Mouse (Mus musculus) CH12.LX (cell line): ENCODE results near the gene Eif3l. TPM values are rescaled to one million over a fixed set of nuclear protein-coding genes. Genes with fewer than 3 reads are reported as not detected.

Experiments
- DNase-seq: peaks from one replicate; pipeline ENCODE4 v3.0.0-alpha.2; 2013; ENCODE audit errors: extremely low read depth
- H3K27ac ChIP-seq: 2 replicates; pipeline ENCODE4 v1.5.1; 2012; ENCODE audit warnings: low read depth, mild to moderate bottlenecking, control low read depth, moderate library complexity; ENCODE audit not compliant: insufficient read depth
- H3K27me3 ChIP-seq: replicated peaks from 2 replicates; pipeline ENCODE3; 2012; ENCODE audit warnings: inconsistent platforms
- H3K36me3 ChIP-seq, 2 experiments: replicated peaks in 1 of 2; 2 replicates each; pipeline versions ENCODE3 to v1.6.1; 2012; ENCODE audit warnings: inconsistent platforms in 1 of 2, low read length in 1 of 2, mild to moderate bottlenecking in 1 of 2, mixed read lengths in 1 of 2, moderate library complexity in 1 of 2; ENCODE audit not compliant: control insufficient read depth in 1 of 2, insufficient read depth in 1 of 2
- H3K4me1 ChIP-seq, 2 experiments: 2 replicates each; pipeline ENCODE4 v1.6.1; 2012; ENCODE audit warnings: inconsistent platforms in 1 of 2, moderate library complexity in 1 of 2; ENCODE audit not compliant: insufficient read depth in 2 of 2, control insufficient read depth in 1 of 2
- H3K4me2 ChIP-seq: 2 replicates; pipeline ENCODE4 v1.6.1; 2012; ENCODE audit warnings: low read depth, mild to moderate bottlenecking, control low read depth; ENCODE audit not compliant: poor library complexity, insufficient read depth, severe bottlenecking
- H3K4me3 ChIP-seq, 3 experiments: fragments of 150-350 bp in 1 of 3; sonication (generic) in 1 of 3; replicated peaks in 1 of 3; 2 replicates each; pipeline versions ENCODE3 to v1.5.1; 2011 to 2012; ENCODE audit warnings: low read depth in 2 of 3, low read length in 2 of 3, mild to moderate bottlenecking in 2 of 3, moderate library complexity in 2 of 3, control low read depth in 1 of 3, improper control_type of control experiment in 1 of 3, inconsistent platforms in 1 of 3, mixed read lengths in 1 of 3; ENCODE audit not compliant: poor library complexity in 1 of 3
- H3K79me2 ChIP-seq: replicated peaks from 2 replicates; pipeline ENCODE4 v1.6.1; 2012; ENCODE audit warnings: mild to moderate bottlenecking, moderate library complexity; ENCODE audit not compliant: control insufficient read depth, poor library complexity, insufficient read depth, severe bottlenecking; ENCODE audit errors: extremely low read depth
- H3K9ac ChIP-seq: 2 replicates; pipeline ENCODE4 v1.6.1; 2012; ENCODE audit warnings: low read depth, mild to moderate bottlenecking, control low read depth, moderate library complexity; ENCODE audit not compliant: insufficient read depth
- H3K9me3 ChIP-seq: replicated peaks from 2 replicates; pipeline ENCODE3; 2012; ENCODE audit warnings: low read length, inconsistent platforms, mixed read lengths
- BHLHE40 ChIP-seq: IDR thresholded peaks from 2 replicates; pipeline ENCODE4 v1.6.1; 2011; ENCODE audit warnings: mild to moderate bottlenecking, low read depth, low read length, improper control_type of control experiment
- CHD1 ChIP-seq: IDR thresholded peaks from 2 replicates; pipeline ENCODE4 v1.6.1; 2012; ENCODE audit warnings: low read depth, low read length, improper control_type of control experiment, inconsistent platforms
- CHD2 ChIP-seq: IDR thresholded peaks from 2 replicates; pipeline ENCODE4 v1.6.1; 2011; ENCODE audit warnings: low read length, improper control_type of control experiment
- CTCF ChIP-seq, 2 experiments: IDR thresholded peaks in 1 of 2; conservative IDR thresholded peaks in 1 of 2; 2 replicates each; pipeline ENCODE4 v1.5.1; 2011 to 2012; ENCODE audit warnings: low read depth in 2 of 2, low read length in 2 of 2, improper control_type of control experiment in 1 of 2, inconsistent platforms in 1 of 2, mild to moderate bottlenecking in 1 of 2, moderate library complexity in 1 of 2
- E2F4 ChIP-seq: IDR thresholded peaks from 2 replicates; pipeline ENCODE4 v1.6.1; 2011; ENCODE audit warnings: low read depth, low read length, improper control_type of control experiment; ENCODE audit not compliant: insufficient replicate concordance
- ELF1 ChIP-seq: IDR thresholded peaks from 2 replicates; pipeline ENCODE4 v1.6.1; 2014; ENCODE audit warnings: low read depth, mild to moderate bottlenecking, inconsistent platforms, low read length, improper control_type of control experiment
- GABPA ChIP-seq: IDR thresholded peaks from 2 replicates; pipeline ENCODE4 v1.6.1; 2012; ENCODE audit warnings: low read depth, low read length, improper control_type of control experiment, inconsistent platforms; ENCODE audit not compliant: insufficient replicate concordance
- HCFC1 ChIP-seq: IDR thresholded peaks from 2 replicates; pipeline ENCODE4 v1.6.1; 2012; ENCODE audit warnings: low read depth, mild to moderate bottlenecking, inconsistent platforms, low read length, improper control_type of control experiment
- IRF4 ChIP-seq: IDR thresholded peaks from 2 replicates; pipeline ENCODE4 v1.6.1; 2014; ENCODE audit warnings: low read depth, mild to moderate bottlenecking, inconsistent platforms, low read length, improper control_type of control experiment
- JUND ChIP-seq: conservative IDR thresholded peaks from 2 replicates; pipeline ENCODE4 v1.6.1; 2011; ENCODE audit warnings: low read depth, low read length, improper control_type of control experiment
- MAFK ChIP-seq: IDR thresholded peaks from 2 replicates; pipeline ENCODE4 v1.6.1; 2011; ENCODE audit warnings: low read length, improper control_type of control experiment; ENCODE audit not compliant: insufficient replicate concordance
- MAX ChIP-seq: IDR thresholded peaks from 2 replicates; pipeline ENCODE4 v1.6.1; 2011; ENCODE audit warnings: low read length, improper control_type of control experiment
- MAZ ChIP-seq: IDR thresholded peaks from 2 replicates; pipeline ENCODE4 v1.6.1; 2012; ENCODE audit warnings: low read depth, mild to moderate bottlenecking, inconsistent platforms, low read length, improper control_type of control experiment, moderate library complexity
- MEF2A ChIP-seq: IDR thresholded peaks from 2 replicates; pipeline ENCODE4 v1.6.1; 2014; ENCODE audit warnings: low read depth, mild to moderate bottlenecking, inconsistent platforms, low read length, improper control_type of control experiment, borderline replicate concordance
- MXI1 ChIP-seq: IDR thresholded peaks from 2 replicates; pipeline ENCODE4 v1.6.1; 2011; ENCODE audit warnings: mild to moderate bottlenecking, low read depth, low read length, improper control_type of control experiment
- MYC ChIP-seq: IDR thresholded peaks from 2 replicates; pipeline ENCODE4 v1.6.1; 2011; ENCODE audit warnings: low read depth, mild to moderate bottlenecking, improper control_type of control experiment, low read length
- NELFE ChIP-seq: IDR thresholded peaks from 2 replicates; pipeline ENCODE4 v1.6.1; 2011; ENCODE audit warnings: low read depth, low read length, improper control_type of control experiment
- NRF1 ChIP-seq: IDR thresholded peaks from 2 replicates; pipeline ENCODE4 v1.6.1; 2014; ENCODE audit warnings: low read depth, mild to moderate bottlenecking, inconsistent platforms, low read length, improper control_type of control experiment, moderate library complexity
- PAX5 ChIP-seq: IDR thresholded peaks from 2 replicates; pipeline ENCODE4 v1.6.1; 2012; ENCODE audit warnings: low read length, inconsistent platforms, mixed read lengths
- POLR2A ChIP-seq: IDR thresholded peaks from 2 replicates; pipeline ENCODE4 v1.6.1; 2011; ENCODE audit warnings: low read depth, mild to moderate bottlenecking, improper control_type of control experiment, low read length
- POLR2AphosphoS2 ChIP-seq: IDR thresholded peaks from 2 replicates; pipeline ENCODE4 v1.6.1; 2011; ENCODE audit warnings: low read depth, low read length, improper control_type of control experiment
- RAD21 ChIP-seq: IDR thresholded peaks from 2 replicates; pipeline ENCODE4 v1.6.1; 2011; ENCODE audit warnings: low read depth, mild to moderate bottlenecking, low read length, improper control_type of control experiment, moderate library complexity
- SIN3A ChIP-seq: IDR thresholded peaks from 2 replicates; pipeline ENCODE4 v1.6.1; 2012; ENCODE audit warnings: low read length, improper control_type of control experiment, inconsistent platforms
- SMC3 ChIP-seq: IDR thresholded peaks from 2 replicates; pipeline ENCODE4 v1.6.1; 2011; ENCODE audit warnings: low read depth, low read length, improper control_type of control experiment
- TBP ChIP-seq: conservative IDR thresholded peaks from 2 replicates; pipeline ENCODE4 v1.6.1; 2011; ENCODE audit warnings: low read depth, low read length, improper control_type of control experiment
- TCF12 ChIP-seq: IDR thresholded peaks from 2 replicates; pipeline ENCODE4 v1.6.1; 2014; ENCODE audit warnings: low read depth, mild to moderate bottlenecking, inconsistent platforms, low read length, improper control_type of control experiment
- UBTF ChIP-seq: IDR thresholded peaks from 2 replicates; pipeline ENCODE4 v1.6.1; 2012; ENCODE audit warnings: low read depth, mild to moderate bottlenecking, inconsistent platforms, low read length, improper control_type of control experiment, moderate library complexity
- USF1 ChIP-seq: IDR thresholded peaks from 2 replicates; pipeline ENCODE4 v1.6.1; 2014; ENCODE audit warnings: low read depth, mild to moderate bottlenecking, inconsistent platforms, low read length, improper control_type of control experiment
- ZC3H11A ChIP-seq: IDR thresholded peaks from 2 replicates; pipeline ENCODE4 v1.6.1; 2012; ENCODE audit warnings: low read depth, mild to moderate bottlenecking, inconsistent platforms, low read length, improper control_type of control experiment
- ZMIZ1 ChIP-seq: IDR thresholded peaks from 2 replicates; pipeline ENCODE4 v1.6.1; 2012; ENCODE audit warnings: low read depth, mild to moderate bottlenecking, inconsistent platforms, low read length, improper control_type of control experiment
- ZNF384 ChIP-seq: IDR thresholded peaks from 2 replicates; pipeline ENCODE4 v1.6.1; 2012; ENCODE audit warnings: low read depth, low read length, improper control_type of control experiment, inconsistent platforms
- dilution Hi-C: fragments of 300-500 bp; cut with MboI; formaldehyde crosslinking; loops from 2 replicates; pipeline ENCODE4 v1.14.3; 2020; ENCODE audit warnings: low sequenced_read_pairs; ENCODE audit not compliant: extremely low pct_unique_long_range_greater_than_20kb, extremely low pct_ligation_motif_present
- in situ Hi-C: fragments of 300-500 bp; cut with MboI; formaldehyde crosslinking; loops from 3 replicates; pipeline ENCODE4 v1.14.3; 2019; ENCODE audit warnings: low sequenced_read_pairs, low pct_ligation_motif_present, low pct_unique_long_range_greater_than_20kb, mixed read lengths
- polyA plus RNA-seq: library from polyadenylated mRNA; unstranded; fragments of >175 nt; gene quantifications from 2 replicates; pipeline ENCODE4 v1.2.1, GENCODE M21; 2012; ENCODE audit warnings: low read depth; ENCODE audit not compliant: insufficient read length
- total RNA-seq, 2 experiments: library from RNA; depleted of rRNA; stranded (reverse); fragments of 300-350 nt in 1 of 2; fragments of >200 nt in 1 of 2; gene quantifications; 2 replicates each; pipeline ENCODE4 v1.2.3; 2012 to 2014

The Eif3l gene
- total and polyA plus RNA-seq, 3 experiments: 303 to 379 (median 323) TPM

- TF ChIP-seq PAX5: no peak
- TF ChIP-seq GABPA: no peak
- no peak; the same call in 1 of the 2 replicates for TF ChIP-seq HCFC1
- peak; percentile 71 to 100; a peak in 3 of 4 replicates for TF ChIP-seq CTCF (conservative IDR thresholded peaks at IDR 0.05 in 1 of 2, IDR thresholded peaks at IDR 0.05 in 1 of 2; ENCODE audit: low read depth in 2 of 2, low read length in 2 of 2)
- TF ChIP-seq NRF1: 0 out of 2 replicates have a peak, but pooled peaks have one; percentile 35
- peak; percentile 91 for TF ChIP-seq SMC3
These were observed 36.1 kb upstream of the Eif3l start (continued) for GRCm38 (mm10) chr15:79038853-79039252.

GRCm38 (mm10) chr15:79040501-79041416 lies 34.2 kb upstream of the Eif3l start:
- peak; percentile 80 for DNase-seq
- Histone ChIP-seq H3K4me3 (peak overlapping the region; percentile 63 to 69 (median 67)), H3K79me2 (no peaks in the 10 kb centered on the region), H3K27me3 (peaks cover 2% of the 10 kb centered on the region), H3K9ac (peak overlapping the region; percentile 45), H3K4me1 (peaks cover 18 to 42% of the 10 kb centered on the region in 2 experiments), H3K27ac (0 out of 2 replicates have a peak overlapping the region, but pooled peaks have one; percentile 5), H3K9me3 (peaks cover 6% of the 10 kb centered on the region), H3K36me3 (peaks cover 24 to 37% of the 10 kb centered on the region in 2 experiments), H3K4me2 (peak overlapping the region; percentile 52)
- in situ Hi-C loops (no loop called here), dilution Hi-C loops (no loop called here)
- no peak for TF ChIP-seq MAZ
- no peak for TF ChIP-seq ZNF384
- TF ChIP-seq TCF12: peak; percentile 61; the same call in 1 of the 2 replicates
- peak; percentile 77 for TF ChIP-seq MYC
- TF ChIP-seq CHD2: no peak; the same call in 1 of the 2 replicates
- peak; percentile 38; the same call in 1 of the 2 replicates for TF ChIP-seq ELF1
- TF ChIP-seq POLR2AphosphoS2: no peak
- no peak for TF ChIP-seq ZC3H11A
- TF ChIP-seq E2F4: no peak
- peak; percentile 32; the same call in 1 of the 2 replicates for TF ChIP-seq SIN3A
- peak; percentile 75 for TF ChIP-seq MXI1
- 0 out of 2 replicates have a peak, but pooled peaks have one; percentile 51 for TF ChIP-seq ZMIZ1
- TF ChIP-seq BHLHE40: peak; percentile 90
- TF ChIP-seq SMC3: no peak
- no peak for TF ChIP-seq USF1
- TF ChIP-seq TBP: peak; percentile 48; the same call in 1 of the 2 replicates
- TF ChIP-seq JUND: no peak
- no peak for TF ChIP-seq HCFC1
- no peak for TF ChIP-seq RAD21
- peak; percentile 41; the same call in 1 of the 2 replicates for TF ChIP-seq NELFE
- TF ChIP-seq MAX: peak; percentile 74
- TF ChIP-seq MAFK: no peak
- no peak for TF ChIP-seq MEF2A
- no peak for TF ChIP-seq CHD1
- TF ChIP-seq IRF4: peak; percentile 5; the same call in 1 of the 2 replicates
- TF ChIP-seq POLR2A: peak; percentile 70
- no peak for TF ChIP-seq NRF1
- no peak for TF ChIP-seq GABPA
- TF ChIP-seq UBTF: 0 out of 2 replicates have a peak, but pooled peaks have one; percentile 70
